Mouse (Mus musculus): ENCODE data around the gene Wdr31. TPM values are rescaled to one million over a fixed set of nuclear protein-coding genes. Genes with fewer than 3 reads are reported as not detected.

The Wdr31 gene
- polyA plus RNA-seq, 1 experiment from 2014 or later, result 6.4 TPM

- 38% methylated on average over 2 of the region's 2 CpGs for WGBS
- H3K27ac ChIP-seq (replicated peaks; ENCODE audit: low read depth, low read length), result no peak overlapping the region
- no peak for DNase-seq (ENCODE audit: low spot score)
- no peaks in the 10 kb centered on the region for H3K27me3 ChIP-seq (ENCODE audit: control insufficient read depth, insufficient read depth, low read length)
- peaks cover 4% of the 10 kb centered on the region for H3K4me1 ChIP-seq (ENCODE audit: control insufficient read depth, insufficient read depth, low read length)
- no peak overlapping the region for H3K4me3 ChIP-seq (ENCODE audit: low read depth, low read length)
- no peak for ATAC-seq (replicated peaks; ENCODE audit: insufficient number of reproducible peaks, low FRiP score, low TSS enrichment, low read depth)
- no peak overlapping the region for H3K4me2 ChIP-seq (ENCODE audit: low read depth, low read length)
- H3K9me3 ChIP-seq (replicated peaks; ENCODE audit: control insufficient read depth, low read length), result no peaks in the 10 kb centered on the region
- H3K9ac ChIP-seq (replicated peaks; ENCODE audit: low read length), result peak overlapping the region; percentile 43
- peaks cover 3% of the 10 kb centered on the region; the same call in 1 of the 2 replicates for H3K36me3 ChIP-seq (replicated peaks; ENCODE audit: control insufficient read depth, insufficient read depth, low read depth, low read length)
These were observed 45.4 kb upstream of the Wdr31 start for GRCm38 (mm10) chr4:62516079-62516478.

- Histone ChIP-seq H3K4me2 (ENCODE audit: low read depth, low read length) (no peak overlapping the region), H3K9ac (replicated peaks; ENCODE audit: low read length) (peak overlapping the region; percentile 43), H3K4me1 (ENCODE audit: control insufficient read depth, insufficient read depth, low read length) (peaks cover 4% of the 10 kb centered on the region), H3K4me3 (ENCODE audit: low read depth, low read length) (no peak overlapping the region), H3K27me3 (ENCODE audit: control insufficient read depth, insufficient read depth, low read length) (no peaks in the 10 kb centered on the region), H3K27ac (replicated peaks; ENCODE audit: low read depth, low read length) (no peak overlapping the region; the same call in 1 of the 2 replicates), H3K36me3 (replicated peaks; ENCODE audit: control insufficient read depth, insufficient read depth, low read depth, low read length) (peaks cover 5% of the 10 kb centered on the region), H3K9me3 (replicated peaks; ENCODE audit: control insufficient read depth, low read length) (no peaks in the 10 kb centered on the region)
- DNase-seq (ENCODE audit: low spot score), result no peak
- ATAC-seq (replicated peaks; ENCODE audit: insufficient number of reproducible peaks, low FRiP score, low TSS enrichment, low read depth), result no peak
- WGBS, result 79% methylated on average over 3 of the region's 3 CpGs
These were observed 44.8 kb upstream of the Wdr31 start for GRCm38 (mm10) chr4:62515490-62515889.

- DNase-seq (ENCODE audit: low spot score), result no peak
- no peak overlapping the region for H3K9ac ChIP-seq (replicated peaks; ENCODE audit: low read length)
- 87% methylated on average over 7 of the region's 7 CpGs for WGBS
- peaks cover 6% of the 10 kb centered on the region for H3K36me3 ChIP-seq (replicated peaks; ENCODE audit: control insufficient read depth, insufficient read depth, low read depth, low read length)
- no peaks in the 10 kb centered on the region for H3K27me3 ChIP-seq (ENCODE audit: control insufficient read depth, insufficient read depth, low read length)
- H3K4me2 ChIP-seq (ENCODE audit: low read depth, low read length), result no peak overlapping the region
- no peaks in the 10 kb centered on the region for H3K9me3 ChIP-seq (replicated peaks; ENCODE audit: control insufficient read depth, low read length)
- no peak for ATAC-seq (replicated peaks; ENCODE audit: insufficient number of reproducible peaks, low FRiP score, low TSS enrichment, low read depth)
- H3K4me1 ChIP-seq (ENCODE audit: control insufficient read depth, insufficient read depth, low read length), result peaks cover 4% of the 10 kb centered on the region
- no peak overlapping the region; the same call in 1 of the 2 replicates for H3K27ac ChIP-seq (replicated peaks; ENCODE audit: low read depth, low read length)
- H3K4me3 ChIP-seq (ENCODE audit: low read depth, low read length), result no peak overlapping the region
These were observed 44.3 kb upstream of the Wdr31 start for GRCm38 (mm10) chr4:62514995-62515394.

DNA sequence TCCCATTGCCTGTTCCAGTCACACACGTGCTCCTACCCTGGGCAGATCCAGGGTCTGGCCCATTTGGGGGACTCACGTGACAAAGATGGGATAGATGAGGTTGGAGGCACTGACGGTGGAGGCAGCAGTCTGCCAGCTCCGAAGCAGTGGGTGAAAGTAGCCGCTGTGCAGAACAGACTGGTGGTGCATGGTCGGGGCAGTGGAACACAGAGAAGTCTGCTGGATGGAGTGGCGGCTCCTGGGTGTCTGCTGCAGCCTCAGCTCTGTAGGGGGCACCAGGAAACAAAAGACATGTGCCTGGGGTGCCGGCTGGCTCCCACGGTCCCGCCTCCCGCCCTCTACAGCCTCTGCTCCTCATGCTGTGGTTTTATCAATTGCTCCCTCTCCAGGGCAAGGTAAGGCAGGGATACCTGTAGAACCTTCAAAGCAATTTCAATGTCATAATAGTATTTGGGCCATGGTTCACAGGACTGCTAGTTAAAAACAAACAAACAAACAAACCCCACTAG lies 43.4 kb upstream of the Wdr31 start:
- ATAC-seq (replicated peaks; ENCODE audit: insufficient number of reproducible peaks, low FRiP score, low TSS enrichment, low read depth) (no peak), DNase-seq (ENCODE audit: low spot score) (no peak)
- WGBS, result 57% methylated on average over 11 of the region's 11 CpGs
- H3K27me3 ChIP-seq (ENCODE audit: control insufficient read depth, insufficient read depth, low read length), result no peaks in the 10 kb centered on the region
- no peak overlapping the region for H3K4me3 ChIP-seq (ENCODE audit: low read depth, low read length)
- H3K4me2 ChIP-seq (ENCODE audit: low read depth, low read length), result no peak overlapping the region
- H3K9ac ChIP-seq (replicated peaks; ENCODE audit: low read length), result no peak overlapping the region
- H3K27ac ChIP-seq (replicated peaks; ENCODE audit: low read depth, low read length), result no peak overlapping the region
- no peaks in the 10 kb centered on the region for H3K9me3 ChIP-seq (replicated peaks; ENCODE audit: control insufficient read depth, low read length)
- H3K4me1 ChIP-seq (ENCODE audit: control insufficient read depth, insufficient read depth, low read length), result peaks cover 4% of the 10 kb centered on the region
- peaks cover 7% of the 10 kb centered on the region for H3K36me3 ChIP-seq (replicated peaks; ENCODE audit: control insufficient read depth, insufficient read depth, low read depth, low read length)

DNA sequence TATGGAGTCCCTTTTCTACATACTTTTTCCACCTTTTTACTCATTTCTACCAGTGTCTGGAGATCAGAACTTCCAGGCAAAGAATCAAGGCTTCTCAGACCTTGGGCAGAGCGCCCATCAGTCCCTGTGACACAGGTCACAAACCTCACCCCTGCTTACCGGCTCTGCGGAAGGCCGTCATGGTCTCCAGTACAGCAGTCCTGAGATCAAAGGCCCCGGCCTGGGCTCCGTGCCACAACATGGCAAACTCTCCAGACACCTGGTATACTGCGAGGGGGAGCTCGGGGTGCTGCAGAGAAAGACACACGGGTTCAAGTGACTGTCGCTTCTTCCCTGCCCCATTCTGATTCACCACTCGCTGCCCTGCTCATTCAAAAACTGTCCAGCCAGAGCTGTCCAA lies 39.2 kb upstream of the Wdr31 start:
- Histone ChIP-seq H3K4me2 (ENCODE audit: low read depth, low read length) (no peak overlapping the region), H3K27ac (replicated peaks; ENCODE audit: low read depth, low read length) (no peak overlapping the region), H3K4me1 (ENCODE audit: control insufficient read depth, insufficient read depth, low read length) (no peaks in the 10 kb centered on the region; the same call in 1 of the 2 replicates), H3K4me3 (ENCODE audit: low read depth, low read length) (no peak overlapping the region), H3K27me3 (ENCODE audit: control insufficient read depth, insufficient read depth, low read length) (no peaks in the 10 kb centered on the region), H3K9ac (replicated peaks; ENCODE audit: low read length) (no peak overlapping the region), H3K36me3 (replicated peaks; ENCODE audit: control insufficient read depth, insufficient read depth, low read depth, low read length) (peaks cover 7% of the 10 kb centered on the region), H3K9me3 (replicated peaks; ENCODE audit: control insufficient read depth, low read length) (no peaks in the 10 kb centered on the region)
- WGBS, result 93% methylated on average over 11 of the region's 11 CpGs
- DNase-seq (ENCODE audit: low spot score) (no peak), ATAC-seq (replicated peaks; ENCODE audit: insufficient number of reproducible peaks, low FRiP score, low TSS enrichment, low read depth) (no peak)

GRCm38 (mm10) chr4:62508839-62509238 lies 38.1 kb upstream of the Wdr31 start:
- Histone ChIP-seq H3K36me3 (replicated peaks; ENCODE audit: control insufficient read depth, insufficient read depth, low read depth, low read length) (peaks cover 7% of the 10 kb centered on the region), H3K9ac (replicated peaks; ENCODE audit: low read length) (no peak overlapping the region), H3K4me2 (ENCODE audit: low read depth, low read length) (no peak overlapping the region), H3K27me3 (ENCODE audit: control insufficient read depth, insufficient read depth, low read length) (no peaks in the 10 kb centered on the region), H3K9me3 (replicated peaks; ENCODE audit: control insufficient read depth, low read length) (no peaks in the 10 kb centered on the region), H3K4me3 (ENCODE audit: low read depth, low read length) (no peak overlapping the region), H3K4me1 (ENCODE audit: control insufficient read depth, insufficient read depth, low read length) (no peaks in the 10 kb centered on the region; the same call in 1 of the 2 replicates), H3K27ac (replicated peaks; ENCODE audit: low read depth, low read length) (no peak overlapping the region)
- ATAC-seq (replicated peaks; ENCODE audit: insufficient number of reproducible peaks, low FRiP score, low TSS enrichment, low read depth), result no peak
- no peak for DNase-seq (ENCODE audit: low spot score)
- WGBS, result 94% methylated on average over 5 of the region's 5 CpGs

DNA sequence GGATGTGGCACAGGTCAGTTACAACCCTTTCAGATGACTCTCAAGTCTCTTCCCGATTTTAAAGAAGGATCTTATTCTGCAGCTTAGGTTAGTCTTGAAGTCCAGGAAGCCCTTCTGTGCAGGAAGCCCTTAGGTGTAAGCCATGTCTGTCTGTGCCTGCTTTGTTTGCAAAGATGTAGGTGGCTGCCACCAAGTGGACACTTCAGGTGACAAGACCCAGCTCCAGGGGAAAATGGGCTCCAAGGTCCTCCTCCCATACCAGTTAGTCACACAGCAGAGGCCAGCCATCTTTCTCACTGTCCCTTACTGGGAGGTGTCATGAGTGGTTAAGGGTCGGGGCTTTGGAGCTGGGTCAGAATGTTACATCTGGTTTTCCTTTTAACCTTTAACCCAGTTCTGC lies 36.1 kb upstream of the Wdr31 start:
- no peak for ATAC-seq (replicated peaks; ENCODE audit: insufficient number of reproducible peaks, low FRiP score, low TSS enrichment, low read depth)
- Histone ChIP-seq H3K9me3 (replicated peaks; ENCODE audit: control insufficient read depth, low read length) (no peaks in the 10 kb centered on the region), H3K4me3 (ENCODE audit: low read depth, low read length) (no peak overlapping the region), H3K4me1 (ENCODE audit: control insufficient read depth, insufficient read depth, low read length) (no peaks in the 10 kb centered on the region), H3K27me3 (ENCODE audit: control insufficient read depth, insufficient read depth, low read length) (no peaks in the 10 kb centered on the region), H3K27ac (replicated peaks; ENCODE audit: low read depth, low read length) (no peak overlapping the region), H3K4me2 (ENCODE audit: low read depth, low read length) (no peak overlapping the region), H3K9ac (replicated peaks; ENCODE audit: low read length) (no peak overlapping the region), H3K36me3 (replicated peaks; ENCODE audit: control insufficient read depth, insufficient read depth, low read depth, low read length) (peaks cover 7% of the 10 kb centered on the region)
- no peak for DNase-seq (ENCODE audit: low spot score)
- 51% methylated on average over 2 of the region's 2 CpGs for WGBS

- WGBS, result 82% methylated on average over 3 of the region's 3 CpGs
These were observed 35.3 kb upstream of the Wdr31 start for GRCm38 (mm10) chr4:62505991-62506390.

More at GRCm38 (mm10) chr4:62505991-62506390, 35.3 kb upstream of the Wdr31 start:
- no peak overlapping the region for H3K4me3 ChIP-seq (ENCODE audit: low read depth, low read length)
- H3K9ac ChIP-seq (replicated peaks; ENCODE audit: low read length), result no peak overlapping the region
- no peaks in the 10 kb centered on the region for H3K4me1 ChIP-seq (ENCODE audit: control insufficient read depth, insufficient read depth, low read length)
- DNase-seq (ENCODE audit: low spot score) (no peak), ATAC-seq (replicated peaks; ENCODE audit: insufficient number of reproducible peaks, low FRiP score, low TSS enrichment, low read depth) (no peak)
- peaks cover 5% of the 10 kb centered on the region for H3K36me3 ChIP-seq (replicated peaks; ENCODE audit: control insufficient read depth, insufficient read depth, low read depth, low read length)
- H3K27ac ChIP-seq (replicated peaks; ENCODE audit: low read depth, low read length), result no peak overlapping the region
- no peaks in the 10 kb centered on the region for H3K27me3 ChIP-seq (ENCODE audit: control insufficient read depth, insufficient read depth, low read length)
- H3K9me3 ChIP-seq (replicated peaks; ENCODE audit: control insufficient read depth, low read length), result no peaks in the 10 kb centered on the region
- H3K4me2 ChIP-seq (ENCODE audit: low read depth, low read length), result no peak overlapping the region
